Mouse (Mus musculus) adrenal gland, adult 2 months (tissue): Measurements from ENCODE around the gene Clpb. TPM values are rescaled to one million over a fixed set of nuclear protein-coding genes. Genes with fewer than 3 reads are reported as not detected.
A peak's percentile ranks its signal among the peaks of the same experiment; 100 is the strongest.
"Not testable (repeated sequence)": the region's sequence is repeated elsewhere in the genome, so short reads cannot be mapped to it uniquely, and the experiment has no call there.

ENCODE experiments used
- DNase-seq: peaks from one replicate; pipeline ENCODE4 v3.0.0; 2021
- long read RNA-seq: library from polyadenylated mRNA; stranded (forward); transcript quantifications from one replicate; pipeline ENCODE4 v2.0.0, GENCODE M21; 2021
- polyA plus RNA-seq: library from polyadenylated mRNA; depleted of rRNA; stranded (reverse); fragments of >200 nt; gene quantifications from 2 replicates; pipeline ENCODE4 v1.2.3, GENCODE M21; 2012; rRNA removed
- total RNA-seq, 2 experiments: library from RNA; stranded (reverse); gene quantifications; 2 replicates each; pipeline ENCODE4 v1.2.3; 2021

Gene Clpb
- total RNA-seq: 10 to 100 TPM; 87.6 to 89.5 TPM
- polyA plus RNA-seq: 23.6 and 27.8 TPM in 2 replicates
- long read RNA-seq, full-length matches to known transcripts: 129 of 148 reads
- long read RNA-seq, partial matches to known transcripts: 11 of 148 reads
- long read RNA-seq, other reads (novel, unspliced or antisense): 8 of 148 reads

GRCm38 (mm10) chr7:101663514-101664159 lies at the start of gene Clpb:
Gene Clpb, plus strand, starts transcription at chr7:101663633.
- peak; percentile 95 for DNase-seq

GRCm38 (mm10) chr7:101615406-101615805 lies 48.0 kb upstream of the Clpb start:
- DNase-seq: peak; percentile 68

DNA sequence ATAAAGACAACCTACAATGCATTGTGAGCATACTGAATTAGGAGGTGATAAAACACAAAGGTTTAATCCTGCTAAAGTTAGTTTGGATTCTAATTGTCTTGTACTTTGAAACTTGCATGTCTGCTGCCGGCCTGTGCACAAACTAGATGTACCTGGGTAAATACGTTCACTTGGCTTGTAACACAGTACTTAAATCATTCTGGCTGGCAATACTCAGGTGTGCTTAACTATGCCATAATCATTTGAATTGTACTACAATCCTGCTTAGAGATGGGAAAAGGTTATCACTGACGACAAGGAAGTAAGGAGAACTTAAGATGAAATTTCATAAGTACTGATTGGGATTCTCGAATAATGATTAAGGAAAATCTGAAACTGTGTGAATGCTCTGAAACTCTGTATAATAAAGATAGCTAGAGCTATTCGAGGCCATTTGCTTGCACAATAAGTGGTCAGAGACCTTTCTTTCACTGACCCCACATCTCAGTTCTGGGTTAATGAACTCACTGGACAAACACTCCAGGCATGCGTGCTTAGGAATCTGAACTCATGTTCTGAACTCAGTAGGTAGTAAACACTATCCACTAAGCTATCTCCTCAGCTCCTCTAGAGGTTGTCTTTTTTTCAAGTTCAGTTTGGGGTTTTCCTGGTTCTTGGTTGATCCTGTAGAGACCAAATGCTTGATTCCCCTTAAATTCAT lies 47.1 kb upstream of the Clpb start:
- DNase-seq: peak; percentile 15

GRCm38 (mm10) chr7:101617438-101618165 lies 45.8 kb upstream of the Clpb start:
- DNase-seq: no peak

DNA sequence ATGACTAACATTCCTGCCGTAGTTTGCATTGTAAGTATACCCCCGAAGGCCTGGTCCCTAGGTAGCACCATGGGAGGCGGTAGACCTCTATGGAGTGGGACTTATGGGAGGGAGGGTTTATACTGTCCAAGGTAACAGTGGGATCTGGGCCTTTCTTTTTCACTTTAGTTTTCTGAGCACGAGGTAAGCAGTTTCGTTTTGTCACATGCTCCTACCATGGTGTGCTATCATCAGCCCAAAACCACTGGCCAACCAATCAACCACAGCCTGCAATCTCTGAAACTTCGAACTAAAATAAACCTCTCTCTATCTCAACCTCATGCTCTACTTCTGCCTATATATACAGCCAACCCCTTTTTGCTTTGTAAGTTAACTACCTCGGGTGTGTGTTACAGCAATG lies 45.2 kb upstream of the Clpb start:
- DNase-seq: no peak

DNA sequence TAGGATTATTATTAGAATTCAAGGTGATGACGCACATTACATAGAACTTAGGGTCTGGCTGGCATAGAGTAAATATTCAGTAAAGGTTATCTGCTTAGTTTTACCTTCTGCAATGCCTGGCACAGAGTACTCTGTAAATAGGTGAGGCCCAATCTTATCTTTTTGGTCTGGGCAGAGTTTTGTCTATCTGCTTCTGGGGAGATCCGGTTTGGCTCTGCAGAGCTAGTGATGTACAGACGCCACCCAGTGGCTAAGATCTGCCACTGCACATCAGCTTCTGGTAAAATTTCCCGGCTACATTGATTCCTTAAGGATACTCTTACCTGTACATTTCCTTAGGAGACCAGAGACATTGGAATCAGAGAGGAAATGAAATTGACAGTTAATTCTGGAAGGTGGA lies 43.1 kb upstream of the Clpb start:
- DNase-seq: peak; percentile 49

- not testable (repeated sequence) for DNase-seq
Observed at GRCm38 (mm10) chr7:101621861-101622260, 41.6 kb upstream of the Clpb start.

- no peak for DNase-seq
Observed at GRCm38 (mm10) chr7:101624283-101624682, 39.1 kb upstream of the Clpb start.

DNA sequence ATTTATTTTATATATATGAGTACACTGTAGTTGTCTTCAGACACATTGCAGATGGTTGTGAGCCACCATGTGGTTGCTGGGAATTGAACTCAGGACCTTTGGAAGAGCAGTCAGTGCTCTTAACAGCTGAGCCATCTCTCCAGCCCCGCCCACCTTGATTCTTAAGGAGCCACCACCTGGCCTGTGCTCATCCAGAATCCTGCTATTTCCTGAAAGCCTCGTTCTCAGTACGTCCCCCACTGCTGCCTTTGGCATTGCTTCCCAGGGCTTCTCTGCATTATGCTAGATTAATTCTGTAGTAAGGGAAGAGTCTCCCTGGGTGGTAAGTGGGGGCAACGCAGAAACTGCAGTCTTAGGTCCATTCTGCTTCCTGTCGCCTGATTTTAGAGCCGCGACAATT lies 36.3 kb upstream of the Clpb start:
- DNase-seq: not testable (repeated sequence)

DNA sequence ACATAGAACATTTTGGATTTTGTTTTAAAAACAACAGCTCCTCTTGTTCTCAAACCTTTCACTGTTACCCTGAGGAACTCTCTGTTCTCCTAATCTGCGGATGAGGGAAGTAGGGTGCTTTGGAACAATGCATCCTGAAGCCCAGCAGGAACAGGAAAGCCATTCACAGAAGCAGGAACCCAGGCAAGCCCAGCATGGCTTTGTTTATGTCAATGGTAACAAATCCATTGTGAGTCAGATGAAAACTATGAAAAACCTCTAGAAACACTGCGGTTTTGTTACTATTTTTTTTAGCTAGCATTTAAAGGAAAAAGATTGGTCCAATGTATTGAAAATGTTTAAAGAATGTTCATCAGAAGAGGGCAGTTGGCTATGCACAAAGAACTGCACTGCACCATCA lies 35.0 kb upstream of the Clpb start:
- no peak for DNase-seq

GRCm38 (mm10) chr7:101633629-101634177 lies 29.7 kb upstream of the Clpb start:
- no peak for DNase-seq

DNA sequence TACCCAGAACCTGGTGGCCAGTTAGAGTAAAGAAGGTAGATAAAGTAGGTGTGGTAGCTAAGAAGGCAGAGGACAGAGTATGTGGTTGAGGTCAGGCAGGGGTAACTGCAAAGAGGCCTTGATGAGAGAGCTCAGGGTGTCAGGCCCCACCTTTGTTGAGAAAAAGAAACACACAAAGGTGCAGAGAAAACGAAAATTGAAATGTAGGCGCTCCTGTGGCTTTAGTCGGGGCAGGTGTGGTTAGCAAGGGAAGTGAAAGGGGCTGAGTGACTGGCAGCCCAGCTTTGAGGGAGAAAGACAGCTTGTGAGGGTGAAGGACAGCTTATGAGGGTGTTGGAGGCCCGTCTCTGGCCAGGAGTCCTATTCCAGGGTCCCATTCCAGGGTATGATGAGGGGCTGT lies 28.9 kb upstream of the Clpb start:
- DNase-seq: no peak

DNA sequence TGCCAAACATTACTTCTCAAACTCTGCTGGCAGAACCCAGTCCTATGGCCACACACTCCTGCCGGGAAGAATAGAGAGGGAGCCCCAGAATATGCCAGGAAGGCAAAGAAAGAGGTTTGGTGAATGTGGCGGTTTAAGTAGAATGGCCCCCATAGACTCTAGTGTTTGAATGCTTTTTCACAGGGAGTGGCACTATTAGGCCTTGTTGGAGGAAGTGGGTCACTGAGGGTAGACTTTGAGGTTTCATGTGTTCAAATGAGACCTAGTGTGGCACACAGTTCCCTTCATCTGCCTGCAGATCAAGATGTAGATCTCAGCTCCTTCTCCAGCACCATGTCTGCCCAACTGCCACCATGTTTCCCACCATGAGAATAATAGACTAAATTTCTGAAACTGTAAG lies 27.4 kb upstream of the Clpb start:
- no peak for DNase-seq

- DNase-seq: no peak
Observed at GRCm38 (mm10) chr7:101643879-101644278, 19.6 kb upstream of the Clpb start.

DNA sequence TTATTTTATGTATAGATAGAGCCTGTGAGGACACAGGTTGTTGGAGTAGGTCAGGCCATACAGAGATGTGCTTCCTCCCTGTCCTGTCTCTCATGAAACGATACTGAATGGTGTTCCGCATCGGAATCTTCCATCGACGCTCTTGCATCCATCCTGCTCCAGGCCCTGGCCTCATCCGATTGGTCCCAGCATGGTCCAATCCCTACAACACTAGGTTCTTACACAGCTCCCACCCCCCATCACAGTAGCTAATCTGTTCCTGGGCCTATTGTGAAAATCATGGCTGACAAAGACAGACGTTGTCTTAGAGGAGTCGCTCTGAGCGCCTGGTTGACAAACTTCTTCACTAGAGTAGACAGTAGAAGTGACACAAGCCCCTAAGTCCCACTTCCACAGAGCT lies 13.7 kb upstream of the Clpb start:
- no peak for DNase-seq

GRCm38 (mm10) chr7:101650565-101650964 lies 12.9 kb upstream of the Clpb start:
- no peak for DNase-seq

DNA sequence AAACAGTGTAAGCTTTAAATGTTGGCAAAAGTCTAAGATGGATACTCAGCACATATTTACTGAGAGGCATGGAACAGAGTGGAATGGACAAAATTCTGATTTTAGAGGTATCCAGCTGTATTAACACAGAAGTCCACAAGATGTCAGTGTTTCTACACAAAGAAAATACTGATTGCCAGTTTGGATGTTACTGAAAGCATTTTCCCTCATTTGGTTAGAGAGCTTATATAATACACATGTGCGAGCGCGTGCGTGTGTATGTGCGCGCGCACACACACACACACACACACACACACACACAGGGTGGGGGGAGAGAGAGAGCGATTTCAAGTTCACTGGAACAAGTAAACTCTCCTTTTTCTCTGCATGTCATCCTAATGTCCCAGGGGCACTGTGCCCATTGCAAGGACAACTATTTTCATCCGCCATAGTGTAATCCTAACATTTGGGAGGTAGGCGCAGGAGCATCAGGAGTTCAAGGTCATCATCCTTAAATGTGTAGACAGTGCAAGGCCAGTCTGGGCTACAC lies 9.7 kb upstream of the Clpb start:
- DNase-seq: peak; percentile 26

- peak; percentile 65 for DNase-seq
Observed at GRCm38 (mm10) chr7:101654936-101655335, 8.5 kb upstream of the Clpb start.

- no peak for DNase-seq
Observed at GRCm38 (mm10) chr7:101662006-101662405, 1.4 kb upstream of the Clpb start.

DNA sequence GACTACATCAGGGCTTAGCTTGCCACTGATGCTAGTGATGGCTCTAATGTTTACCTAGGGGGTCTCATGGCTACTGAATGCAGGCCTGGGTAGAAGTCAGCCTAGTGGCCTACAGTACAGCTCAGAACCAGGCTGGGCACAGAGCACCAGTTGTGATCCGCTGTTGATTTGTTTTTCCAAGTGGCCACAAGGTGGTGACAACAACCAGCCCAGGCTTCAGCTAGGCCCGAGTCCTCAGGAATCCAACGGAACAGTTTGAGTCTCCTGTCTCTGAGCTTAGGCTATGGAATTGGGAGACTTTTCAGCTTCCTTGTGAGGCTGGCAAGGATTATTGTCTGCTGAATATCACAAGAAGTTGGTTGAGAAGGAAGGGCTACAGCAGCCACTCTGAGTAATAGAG lies 3.1 kb downstream of the Clpb start:
- peak; percentile 58 for DNase-seq

DNA sequence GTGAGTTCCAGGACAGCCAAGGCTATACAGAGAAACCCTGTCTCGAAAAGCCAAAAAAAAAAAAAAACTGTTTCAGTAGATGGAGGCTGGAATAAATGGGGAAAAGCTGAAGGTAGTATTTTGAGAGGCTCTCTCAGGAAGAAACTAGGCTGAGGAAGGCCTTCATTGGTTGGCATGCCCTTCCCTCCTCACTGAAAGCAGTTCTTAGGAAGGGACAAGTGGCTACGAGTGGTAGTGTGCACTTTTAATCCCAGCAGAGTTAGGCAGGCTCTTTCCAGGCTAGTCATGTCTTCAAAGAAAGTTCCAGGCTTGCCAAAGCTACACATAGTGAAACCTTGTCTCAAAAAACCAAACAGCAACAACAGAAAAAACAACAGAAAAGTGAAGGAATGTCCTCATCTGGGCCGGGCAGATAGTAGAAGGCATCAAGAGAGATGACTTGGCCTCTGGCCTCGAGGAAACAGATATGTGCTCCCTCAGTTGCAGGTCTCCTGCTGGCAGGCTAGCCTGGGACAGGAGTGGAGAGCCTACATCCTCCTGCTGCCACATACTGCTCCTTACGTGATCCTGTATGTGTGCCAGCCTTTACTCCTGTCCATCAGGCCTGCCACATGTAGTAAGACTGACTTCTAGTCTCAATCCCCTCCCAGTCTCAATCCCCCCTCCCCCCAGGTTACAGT lies 8.3 kb downstream of the Clpb start:
- DNase-seq: no peak

DNA sequence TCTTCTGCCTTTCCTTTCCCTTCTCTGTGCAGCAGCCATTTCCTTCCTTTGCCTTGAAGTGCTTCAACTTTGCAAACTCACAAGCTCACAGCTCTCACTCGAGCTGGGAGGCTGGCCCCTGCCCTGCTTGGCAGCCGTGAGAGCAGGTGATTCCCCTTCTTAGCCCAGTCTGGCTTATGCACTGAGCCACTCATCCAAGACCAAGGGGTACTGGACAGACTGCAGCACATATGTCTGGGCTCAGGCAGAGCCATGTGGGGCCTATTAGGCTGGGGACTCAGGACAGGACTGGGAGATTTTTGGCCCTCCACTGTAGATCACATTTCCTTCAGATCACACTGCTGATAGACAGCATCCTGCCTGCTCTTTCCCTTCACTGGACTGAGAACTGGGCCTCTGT lies 10.1 kb downstream of the Clpb start:
- peak; percentile 15 for DNase-seq
